Mouse (Mus musculus) yolk sac, embryonic 10.5 days (tissue): ENCODE measurements around the gene Ecpas.

Experiments
- DNase-seq: peaks from one replicate; pipeline ENCODE4 v3.0.0-alpha.2; 2017; ENCODE audit warnings: low spot score

Gene Ecpas

DNA sequence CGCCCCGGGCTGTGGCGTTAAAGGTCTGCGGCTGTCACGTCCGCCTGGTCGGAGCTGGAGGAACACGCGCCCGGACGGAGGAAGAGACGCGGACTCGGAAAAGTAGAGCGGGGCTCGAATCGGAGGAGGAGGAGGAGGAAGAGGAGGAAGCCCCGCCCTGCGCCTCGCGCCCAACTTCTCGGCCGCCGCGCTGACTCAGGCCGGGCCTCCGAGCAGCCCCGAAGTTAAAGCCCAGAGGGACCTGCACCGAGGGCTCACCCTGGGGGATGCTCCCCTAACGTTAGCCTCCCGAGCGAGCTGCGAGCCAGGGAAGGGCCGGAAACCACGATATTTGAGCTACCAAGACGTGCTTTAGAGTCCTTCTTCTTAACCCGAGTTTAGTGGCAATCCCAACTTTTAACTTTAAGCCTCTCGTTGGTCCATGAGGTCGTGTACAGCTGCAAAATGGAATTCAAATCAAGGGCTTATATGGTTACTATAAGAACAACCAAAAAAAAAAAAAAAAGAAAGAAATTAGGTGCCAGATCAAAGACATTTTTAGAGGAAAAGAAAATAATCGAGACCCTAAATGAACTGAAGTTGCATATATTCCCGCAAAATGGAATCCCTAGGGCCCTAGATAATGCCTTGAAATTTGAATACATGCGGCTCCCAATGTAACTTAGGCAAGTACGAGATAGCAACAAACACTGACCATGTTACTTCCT, at the start of gene Ecpas:
Ecpas (minus strand) TSS at position 121 of the 707 bp plus-strand sequence.
- no peak for DNase-seq

DNA sequence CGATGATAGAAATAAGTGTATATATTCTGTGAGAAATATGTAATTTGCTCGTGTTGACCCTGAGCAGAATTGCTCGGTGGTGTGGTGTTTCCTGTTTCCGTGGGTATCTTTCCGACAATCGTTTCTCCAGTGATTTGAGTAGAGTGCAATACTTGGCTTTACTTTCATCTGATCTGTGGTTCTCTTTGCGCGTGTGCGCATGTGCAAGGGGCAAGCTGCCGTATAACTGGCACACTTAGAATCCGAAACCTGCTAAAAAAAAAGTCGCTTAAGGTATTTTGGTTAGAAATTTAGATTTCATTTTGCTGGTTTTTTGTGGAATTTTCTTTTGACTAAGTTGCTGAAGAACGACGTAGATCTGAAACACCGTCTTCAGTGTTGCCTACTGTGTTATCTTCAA, 49.2 kb upstream of the Ecpas start:
- no peak for DNase-seq

DNA sequence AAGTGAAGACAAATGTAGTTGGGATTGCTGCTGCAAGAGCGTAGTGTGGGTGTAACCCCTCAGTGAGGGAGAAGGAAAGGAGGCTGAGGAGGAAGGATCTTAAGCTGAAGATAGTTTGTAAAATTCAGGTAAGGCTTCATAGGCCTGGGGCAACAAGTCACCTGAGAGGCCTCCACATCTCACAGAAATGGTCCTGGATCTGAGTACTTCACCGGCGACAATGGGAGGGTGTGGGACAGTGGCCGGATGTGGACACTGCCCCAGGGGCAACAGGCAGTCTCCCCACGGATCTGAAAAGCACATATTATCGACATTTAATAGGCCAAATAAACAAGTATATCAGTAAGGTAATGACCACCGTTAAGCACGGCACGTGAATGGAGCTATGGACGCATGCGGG, 40.1 kb upstream of the Ecpas start:
- no peak for DNase-seq

DNA sequence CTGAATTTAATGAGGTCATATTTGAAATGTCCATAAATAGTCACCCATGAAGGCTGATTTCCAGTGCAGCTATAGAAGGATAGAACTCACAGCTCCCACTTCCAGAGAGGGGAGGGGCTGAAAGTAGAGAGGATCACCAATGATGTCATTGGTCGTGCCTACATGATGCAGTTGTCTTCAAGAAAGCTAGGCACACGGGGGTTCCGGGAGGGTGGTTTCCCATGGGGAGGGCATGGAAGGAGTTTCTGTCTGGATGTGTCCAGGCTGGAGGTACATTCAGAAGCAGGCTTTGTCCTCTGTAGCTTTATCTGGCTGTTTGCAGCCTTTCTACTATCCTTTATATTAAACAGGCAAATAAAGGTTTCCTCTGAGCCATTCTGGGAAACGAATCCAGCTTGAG, 35.8 kb upstream of the Ecpas start:
- DNase-seq: no peak

DNA sequence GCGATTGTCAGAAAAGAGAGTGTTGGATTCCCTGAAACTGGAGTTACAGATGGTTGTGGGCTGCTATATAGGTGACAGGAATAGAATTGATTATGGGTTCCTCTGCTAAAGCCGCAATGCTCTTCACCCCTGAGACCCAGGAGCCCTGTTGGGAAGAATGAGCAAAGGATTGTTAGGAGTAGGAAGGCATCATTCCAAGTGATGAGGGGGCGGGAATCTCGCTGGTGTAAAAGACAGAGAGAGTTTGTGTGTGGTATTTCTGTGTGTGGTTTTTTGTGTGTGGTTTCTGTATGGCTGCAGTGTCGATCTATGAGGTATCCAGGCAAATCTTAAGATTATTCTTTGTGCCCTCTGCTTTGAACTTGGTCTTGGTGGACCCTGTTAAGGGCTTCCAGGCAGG, 32.1 kb upstream of the Ecpas start:
- DNase-seq: no peak

DNA sequence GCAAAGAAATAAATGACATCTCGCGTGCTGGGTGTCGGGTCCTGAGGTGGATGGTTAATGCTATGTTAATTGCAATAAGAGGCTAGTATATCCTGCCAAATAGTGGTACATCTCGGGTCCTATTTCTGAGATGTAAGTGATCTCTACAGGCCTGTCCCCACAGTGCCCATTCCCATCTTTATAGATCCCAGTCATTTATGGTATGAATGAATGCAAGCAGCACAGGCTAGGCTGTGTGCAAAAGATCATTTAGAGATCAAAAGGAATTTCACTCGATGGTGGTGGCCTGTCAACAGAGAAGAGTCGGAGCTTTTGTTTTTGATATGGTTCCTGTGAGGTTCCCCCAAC, 31.6 kb upstream of the Ecpas start:
- DNase-seq: no peak

DNA sequence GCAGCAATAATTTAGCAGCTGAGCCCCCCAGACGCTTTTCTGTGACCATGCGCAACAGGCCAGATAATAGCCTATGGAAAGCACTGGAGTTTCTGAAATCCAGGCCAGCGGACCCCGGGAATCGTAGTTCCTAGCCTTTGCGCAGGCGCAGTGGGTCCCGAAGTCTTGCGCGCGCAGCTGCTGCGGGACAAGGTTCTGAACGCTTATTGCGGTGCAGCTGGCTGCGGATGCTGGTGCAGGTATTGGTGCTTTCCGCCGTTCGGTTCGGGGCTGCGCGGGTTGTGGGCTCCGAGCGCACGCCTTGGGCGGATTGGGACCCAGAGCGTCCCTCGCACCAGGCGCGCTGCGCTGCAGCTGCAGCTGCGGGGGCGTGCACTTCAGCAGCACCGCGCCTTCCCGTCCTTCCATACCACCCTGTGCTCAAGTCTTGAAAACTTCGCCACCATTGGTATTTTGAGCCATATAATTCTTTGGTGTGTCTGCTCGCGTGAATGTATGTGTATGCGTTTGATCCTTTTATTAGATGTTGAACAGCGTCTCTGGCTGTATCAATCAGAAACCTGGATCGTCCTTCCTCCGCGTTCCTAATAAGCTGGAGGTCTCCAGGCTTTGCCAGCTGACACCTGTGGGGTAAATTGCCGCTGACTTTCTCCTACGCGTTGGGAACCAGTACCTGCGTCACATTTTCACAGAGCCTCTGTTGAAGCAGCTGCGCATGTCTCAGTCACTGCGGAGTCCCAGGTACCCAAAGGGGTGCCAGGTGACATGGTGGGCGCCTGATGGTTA, 31.1 kb upstream of the Ecpas start, which contains the start of gene Zkscan16:
Zkscan16 (plus strand) TSS at position 209 of the 786 bp plus-strand sequence.
- DNase-seq: peak; percentile 80

DNA sequence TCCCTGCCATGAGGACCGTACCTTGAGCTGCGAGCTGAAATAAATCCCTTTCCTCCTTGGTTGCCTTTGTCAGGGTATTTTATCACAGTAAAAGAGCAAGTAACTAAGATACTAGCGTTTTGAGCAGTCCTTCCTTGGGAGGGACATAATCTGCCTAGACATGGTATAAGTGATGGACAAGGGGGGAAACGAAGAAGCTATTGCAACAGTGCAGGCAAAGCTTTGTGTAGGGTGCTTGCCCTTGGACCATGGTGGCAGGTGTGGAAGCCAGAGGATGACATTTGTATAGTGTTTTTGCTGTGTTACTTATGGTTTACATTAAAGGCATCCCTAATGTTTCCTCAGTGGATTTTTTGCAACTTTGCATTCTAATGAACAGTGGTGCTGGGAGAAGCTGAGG, 30.4 kb upstream of the Ecpas start:
- no peak for DNase-seq

DNA sequence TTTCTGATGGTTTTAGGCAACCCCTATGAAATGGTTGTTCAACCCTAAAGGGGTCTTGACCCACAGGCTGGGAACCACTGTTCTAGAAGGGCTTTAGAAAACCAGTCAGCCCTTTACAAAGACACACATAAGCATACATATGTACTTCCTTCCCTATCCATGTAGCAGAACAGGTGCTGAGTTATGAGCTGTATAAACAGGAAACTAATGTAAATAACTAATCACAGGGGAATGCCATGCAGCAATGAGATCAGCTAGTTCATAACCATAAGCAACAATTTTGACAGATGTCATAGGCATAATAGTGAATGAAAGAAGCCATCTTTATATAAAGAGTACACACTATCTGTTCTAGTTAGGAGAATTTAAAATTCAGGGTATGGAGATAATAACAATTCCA, 29.1 kb upstream of the Ecpas start:
- DNase-seq: no peak

DNA sequence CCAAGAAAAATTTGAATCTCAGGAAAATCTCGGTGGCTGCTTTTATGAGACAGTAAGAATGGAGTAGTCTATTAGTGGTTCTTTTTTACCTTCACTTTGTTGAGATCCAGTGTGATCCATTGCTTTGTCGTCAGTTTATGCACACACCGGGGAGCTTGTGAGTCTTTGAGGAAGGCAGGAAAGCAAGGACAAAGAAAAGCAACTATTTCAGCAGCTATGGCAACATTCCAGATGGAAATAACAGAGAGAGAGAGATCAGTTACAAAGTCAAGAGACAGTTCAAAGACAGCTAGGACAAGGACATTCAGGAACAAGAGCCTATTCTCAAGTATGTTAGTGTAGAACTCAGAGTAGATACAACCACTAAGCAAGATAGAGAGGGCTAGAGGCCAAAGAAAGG, 23.3 kb upstream of the Ecpas start:
- DNase-seq: no peak

DNA sequence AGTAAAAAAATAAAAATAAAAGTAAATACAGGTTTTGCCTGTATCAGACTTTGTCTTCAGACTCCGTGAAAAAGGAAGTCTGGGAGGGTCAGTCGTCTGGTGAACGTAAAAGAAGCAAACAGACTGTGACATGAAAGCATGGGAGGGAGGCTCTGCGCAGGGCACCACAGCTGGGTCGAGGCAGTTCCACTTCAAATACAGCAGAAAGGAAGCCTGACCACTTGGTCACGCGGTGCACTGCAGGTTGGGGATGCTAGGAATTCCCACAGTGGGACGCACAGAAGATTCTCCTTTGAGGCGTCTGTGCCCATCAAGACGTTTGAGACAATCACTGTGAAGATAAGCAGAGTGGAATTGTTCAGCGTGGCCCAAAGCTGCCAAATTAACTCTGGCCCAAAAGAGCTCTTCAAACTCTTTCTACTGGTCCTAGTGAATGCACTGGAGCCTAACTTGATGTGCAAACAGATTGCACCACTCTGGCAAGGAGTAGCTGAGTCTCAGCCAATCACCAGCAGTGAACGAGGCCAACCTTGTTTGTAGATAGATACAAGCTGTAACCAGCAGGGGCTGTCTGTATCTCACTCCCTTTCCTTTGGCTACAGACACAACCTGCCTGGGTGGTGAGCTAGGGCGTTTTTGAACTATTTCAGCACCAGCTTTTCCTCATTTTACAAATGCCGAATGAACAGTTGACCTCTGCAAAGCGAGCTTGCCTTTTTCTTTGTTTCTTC, 22.4 kb upstream of the Ecpas start:
- DNase-seq: peak; percentile 51

DNA sequence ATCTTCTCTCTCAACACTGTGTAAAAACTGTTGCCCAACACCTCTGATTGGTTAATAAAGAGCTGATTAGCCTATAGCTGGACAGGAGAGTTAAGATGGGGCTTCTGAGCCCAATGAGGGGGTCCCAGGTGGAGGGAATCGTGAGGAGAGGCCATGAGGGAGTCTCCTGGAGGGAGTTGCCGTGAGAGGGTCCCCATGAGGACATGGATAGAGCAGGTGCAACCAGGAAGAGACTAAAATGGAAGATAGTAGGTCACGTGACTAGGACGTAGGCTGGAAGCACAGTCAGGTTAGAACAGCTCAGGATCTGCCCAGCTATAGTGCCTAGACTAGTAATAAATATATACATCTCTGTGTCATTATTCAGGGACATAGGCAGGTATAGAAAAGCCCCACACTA, 21.8 kb upstream of the Ecpas start:
- no peak for DNase-seq

DNA sequence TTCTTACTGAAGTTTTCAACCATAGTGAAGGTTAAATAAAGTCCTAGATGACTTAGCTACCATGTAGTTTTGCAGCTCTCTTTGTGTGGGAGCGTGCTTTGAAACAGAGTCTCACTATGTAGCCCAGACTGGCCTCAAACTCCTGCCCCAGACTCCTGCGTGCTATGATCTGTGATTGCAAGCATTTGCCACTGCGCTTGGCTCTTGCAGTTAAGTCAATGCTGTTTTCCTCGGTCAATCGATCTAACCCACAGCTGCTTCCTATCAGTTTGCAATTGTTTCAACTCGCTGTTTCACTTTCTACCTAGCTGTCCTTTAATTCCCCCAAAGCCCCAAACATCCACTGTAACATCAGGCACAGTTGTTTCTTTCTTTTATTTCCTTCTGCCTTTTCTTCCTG, 20.0 kb upstream of the Ecpas start:
- DNase-seq: no peak

DNA sequence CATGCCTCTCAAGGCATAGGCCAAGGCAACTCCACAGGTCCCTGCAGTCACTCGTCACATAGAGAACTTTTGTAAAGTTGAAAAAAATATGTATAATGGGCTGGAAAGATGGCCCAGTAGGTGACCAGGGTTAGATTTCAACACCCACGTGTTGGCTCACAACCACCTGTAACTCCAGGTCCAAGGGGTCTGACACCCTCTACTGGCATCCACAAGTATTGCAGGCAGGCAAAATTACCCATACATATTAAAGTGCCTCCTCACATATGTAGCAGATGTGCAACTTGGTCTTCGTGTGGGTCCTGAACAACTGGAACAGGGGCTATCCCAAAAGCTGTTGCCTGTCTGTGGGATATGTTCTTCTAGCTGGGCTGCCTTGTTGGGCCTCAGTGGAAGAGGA, 15.1 kb upstream of the Ecpas start:
- DNase-seq: no peak

DNA sequence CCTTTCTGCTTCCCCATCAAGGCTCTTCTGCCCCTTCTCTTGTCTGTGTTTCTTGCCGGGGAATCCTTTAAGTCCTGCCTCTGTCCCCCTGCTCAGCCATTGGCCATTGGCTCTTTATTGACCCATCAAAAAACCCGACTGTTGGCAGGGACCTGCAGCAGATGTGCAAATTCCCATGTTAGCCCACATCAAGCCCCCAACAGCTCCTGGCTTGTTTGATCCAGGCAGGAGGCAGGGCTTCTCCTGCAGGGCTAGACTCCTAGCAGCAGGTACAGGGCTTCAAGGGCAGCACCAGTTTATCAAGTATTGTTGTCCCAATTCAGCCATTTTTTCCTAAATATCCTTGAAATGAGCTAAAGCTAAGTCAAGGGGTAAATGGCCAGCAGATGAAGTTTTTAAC, 13.6 kb upstream of the Ecpas start:
- DNase-seq: no peak

DNA sequence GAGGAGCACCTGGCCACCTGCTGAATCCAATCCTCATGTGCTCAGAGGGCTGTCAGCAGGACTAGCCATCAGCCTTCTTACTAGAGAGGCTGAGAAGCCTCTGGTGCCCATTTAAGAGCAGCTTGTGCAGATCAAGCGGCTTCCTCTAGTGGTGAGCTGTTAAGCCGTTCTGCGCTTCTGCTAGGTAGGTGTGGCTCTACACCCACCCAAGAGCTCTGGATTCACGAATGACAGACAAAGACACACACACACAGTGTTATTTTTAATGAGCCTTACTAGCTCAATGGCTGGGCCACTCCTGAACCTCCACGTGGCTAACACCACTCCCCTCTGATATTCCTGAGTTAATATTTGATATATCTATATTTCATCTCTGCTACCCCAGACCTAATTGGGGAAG, 13.1 kb upstream of the Ecpas start:
- no peak for DNase-seq

DNA sequence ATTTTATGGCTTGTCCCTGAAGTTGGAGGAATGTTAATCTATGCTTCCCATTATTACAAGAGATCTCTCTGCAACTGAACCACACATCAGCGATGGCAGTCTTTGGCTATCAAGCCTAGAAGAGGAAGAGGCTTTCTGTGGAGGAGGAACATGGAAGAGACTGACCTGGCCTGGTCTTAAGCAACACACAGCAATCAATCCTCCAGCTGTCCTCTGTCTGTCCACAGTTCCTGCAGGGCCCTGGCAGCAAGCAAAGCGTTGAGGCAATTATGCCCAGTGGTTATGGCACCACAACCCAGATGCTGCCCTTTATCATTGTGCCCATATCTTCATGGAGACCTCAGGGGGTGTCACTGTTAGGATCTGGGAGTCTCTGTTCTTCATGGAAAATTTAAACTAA, 11.4 kb upstream of the Ecpas start:
- no peak for DNase-seq

DNA sequence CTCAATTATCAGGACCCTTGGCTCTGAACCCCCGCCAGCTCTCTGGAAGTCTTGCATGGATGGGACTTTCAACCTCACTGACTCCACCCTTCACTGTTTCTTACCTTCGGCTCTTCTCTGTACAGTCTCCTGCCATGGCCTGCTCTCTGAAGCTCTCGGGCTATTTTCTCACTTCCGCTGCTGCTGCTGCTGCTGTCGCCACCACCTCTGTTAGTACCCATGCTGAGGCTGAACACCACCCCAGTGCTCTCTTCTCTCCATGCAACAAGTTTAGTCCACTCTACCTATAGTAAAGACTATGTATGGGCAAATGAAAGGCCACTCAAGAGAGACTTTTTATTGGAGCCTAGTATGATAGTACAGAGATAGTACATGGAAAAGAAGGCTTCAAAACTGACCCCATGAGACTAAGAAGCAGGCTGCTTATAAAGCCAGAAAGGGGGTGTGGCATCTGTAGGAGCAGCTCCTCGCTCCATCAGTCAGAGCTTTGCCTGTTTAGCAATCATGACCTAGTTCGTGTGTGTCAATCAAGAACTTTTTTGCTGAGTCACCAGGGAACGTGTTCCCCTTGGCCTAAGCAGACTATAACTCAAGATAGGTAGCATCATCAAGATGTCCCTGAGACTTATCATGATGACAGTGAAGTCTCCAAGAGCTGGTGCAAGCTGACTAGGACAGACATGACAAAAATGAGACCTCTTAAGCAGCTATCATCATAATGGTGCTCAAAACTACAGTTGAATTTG, 2.7 kb upstream of the Ecpas start:
- no peak for DNase-seq

DNA sequence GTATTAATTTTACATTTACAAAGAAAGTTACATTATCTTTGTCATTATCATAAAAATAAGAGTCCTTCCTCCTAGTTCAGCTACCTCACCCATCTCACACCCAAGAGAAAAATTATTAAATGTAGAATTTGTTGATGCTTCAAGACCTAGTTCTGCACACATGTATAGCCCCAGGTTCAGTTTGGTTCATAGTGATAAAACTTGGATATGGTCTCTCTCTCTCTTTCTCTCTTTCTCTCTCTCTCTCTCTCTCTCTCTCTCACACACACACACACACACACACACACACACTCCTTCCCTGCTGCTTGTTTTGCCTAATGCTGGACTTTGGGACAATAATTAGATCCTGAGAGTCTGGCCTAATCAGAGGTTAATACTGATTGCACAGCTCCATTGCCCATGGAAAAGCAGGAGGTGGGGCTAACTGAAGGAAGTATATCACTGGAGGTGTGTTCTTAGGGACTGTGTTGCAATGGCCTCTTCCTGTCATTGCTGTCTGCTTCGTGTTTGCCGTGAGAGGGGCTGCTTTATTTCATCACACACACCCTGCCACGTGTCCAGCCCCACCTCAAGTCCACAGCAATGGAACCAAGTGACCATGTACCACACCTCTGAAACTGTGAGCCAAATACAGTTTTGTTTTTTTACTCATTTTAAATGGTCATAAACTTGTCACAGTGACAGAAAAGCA, 932 bp upstream of the Ecpas start:
- DNase-seq: peak; percentile 11

DNA sequence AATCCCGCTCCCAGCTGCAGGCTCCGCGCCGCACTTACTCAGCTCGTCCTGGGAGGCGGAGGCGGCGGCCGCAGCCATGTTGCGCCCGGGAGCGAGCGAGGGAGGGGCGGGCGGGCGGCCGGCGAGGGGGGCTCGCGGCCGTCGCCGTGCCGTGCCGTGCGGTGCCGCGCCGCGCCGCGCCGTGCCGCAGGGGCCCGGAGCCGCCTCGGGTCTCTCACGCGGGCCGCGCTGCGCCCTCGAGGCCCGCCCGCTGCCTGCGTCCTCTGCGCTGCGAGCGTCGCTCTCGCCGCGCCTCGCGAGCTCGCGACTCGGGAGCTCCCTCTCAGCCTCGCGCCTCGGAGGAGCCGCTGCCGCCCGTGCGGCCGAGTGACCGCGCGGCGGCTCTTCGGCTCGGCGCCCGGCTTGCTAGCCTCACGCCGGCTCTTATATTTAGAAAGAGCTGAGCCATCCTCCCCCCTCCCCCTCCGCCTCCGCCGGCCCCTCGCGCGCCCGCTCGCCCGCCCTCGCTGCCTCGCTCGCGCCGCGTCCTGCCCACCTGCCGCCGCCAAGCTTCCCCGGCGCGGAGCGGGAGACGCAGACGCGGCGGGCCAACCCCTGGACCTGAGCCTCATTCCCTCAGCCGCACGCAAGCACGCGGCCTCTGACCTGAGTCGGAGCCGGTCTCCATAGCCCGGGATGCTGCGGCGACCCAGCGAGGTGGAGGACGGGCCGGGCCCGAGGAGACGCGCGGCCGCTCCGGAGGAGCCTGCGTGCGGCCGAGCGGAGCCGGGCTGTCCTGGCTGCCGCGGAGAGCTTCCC, 519 bp downstream of the Ecpas start:
- peak; percentile 86 for DNase-seq
